Mouse (Mus musculus) midbrain, postnatal 0 days (tissue): Measurements from ENCODE around the gene Aqr. TPM values are rescaled to one million over a fixed set of nuclear protein-coding genes. Genes with fewer than 3 reads are reported as not detected.

Experiments
- ATAC-seq: fragments of 200-750 bp; cut with Nextera tagmentation; 2 replicates; pipeline ENCODE4 v1.8.0; 2017; ENCODE audit warnings: moderate number of reproducible peaks, mild to moderate bottlenecking, moderate TSS enrichment, moderate library complexity; ENCODE audit not compliant: low FRiP score
- DNase-seq: peaks from one replicate; pipeline ENCODE4 v3.0.0-alpha.2; 2015; ENCODE audit warnings: low spot score
- H3K27ac ChIP-seq: fragments of 300-500 bp; sonication (generic); 2 replicates; pipeline ENCODE4 v1.5.1; 2014; ENCODE audit warnings: low read depth, mild to moderate bottlenecking, low read length, mixed read lengths
- H3K27me3 ChIP-seq: fragments of 300-500 bp; sonication (generic); 2 replicates; pipeline ENCODE4 v1.6.1; 2014; ENCODE audit warnings: low read length, control low read depth, mixed read lengths; ENCODE audit not compliant: insufficient read depth
- H3K36me3 ChIP-seq: fragments of 300-500 bp; sonication (generic); 2 replicates; pipeline ENCODE4 v1.6.1; 2014; ENCODE audit warnings: low read length, control low read depth, mixed read lengths; ENCODE audit not compliant: insufficient read depth
- H3K4me1 ChIP-seq: fragments of 300-500 bp; sonication (generic); 2 replicates; pipeline ENCODE4 v1.6.1; 2014; ENCODE audit warnings: mild to moderate bottlenecking, control low read depth, antibody characterized with exemption, low read length, mixed read lengths; ENCODE audit not compliant: insufficient read depth
- H3K4me2 ChIP-seq: fragments of 300-500 bp; sonication (generic); 2 replicates; pipeline ENCODE4 v1.6.1; 2014; ENCODE audit warnings: low read depth, mild to moderate bottlenecking, low read length, mixed read lengths; ENCODE audit not compliant: poor library complexity, severe bottlenecking
- H3K4me3 ChIP-seq: fragments of 300-500 bp; sonication (generic); 2 replicates; pipeline ENCODE4 v1.5.1; 2014; ENCODE audit warnings: low read depth, mild to moderate bottlenecking, low read length, moderate library complexity
- H3K9ac ChIP-seq: fragments of 300-500 bp; sonication (generic); replicated peaks from 2 replicates; pipeline ENCODE4 v1.6.1; 2014; ENCODE audit warnings: mild to moderate bottlenecking, low read length, moderate library complexity, mixed read lengths; ENCODE audit not compliant: poor library complexity, severe bottlenecking
- H3K9me3 ChIP-seq: fragments of 300-500 bp; sonication (generic); 2 replicates; pipeline ENCODE4 v1.6.1; 2016; ENCODE audit warnings: low read length, control low read depth
- CTCF ChIP-seq: IDR thresholded peaks from 2 replicates; pipeline ENCODE4 v1.5.1; 2016; ENCODE audit warnings: antibody characterized with exemption, mild to moderate bottlenecking
- WGBS: fragments of 180-500 bp; shearing (Covaris S2); extraction: QIAGEN DNeasy Blood & Tissue Kit; methylation state at CpG from one replicate; pipeline ENCODE4 v1.1.7; 2014; 5-methylcytosine and 5-hydroxymethylcytosine counted together
- polyA plus RNA-seq: library from polyadenylated mRNA; unstranded; fragments of >200 nt; fragmentation: Nextera tagmentation; extraction: Ambion mirVana; gene quantifications from 2 replicates; pipeline ENCODE4 v1.2.1, GENCODE M21; 2015
- total RNA-seq: library from RNA; depleted of rRNA; stranded (reverse); fragments of >200 nt; gene quantifications from 2 replicates; pipeline ENCODE4 v1.2.3, GENCODE M21; 2014

Aqr gene
- total and polyA plus RNA-seq, 2 experiments from 2014 or later: 27.3 to 28.2 TPM

GRCm38 (mm10) chr2:114115563-114115962 is 71.3 kb downstream of the Aqr start:
- no peak for TF ChIP-seq CTCF
- Histone ChIP-seq H3K27ac (no peak overlapping the region), H3K4me1 (no peaks in the 10 kb centered on the region), H3K27me3 (no peaks in the 10 kb centered on the region), H3K4me3 (no peak overlapping the region), H3K9ac (no peak overlapping the region), H3K36me3 (peaks cover 33% of the 10 kb centered on the region), H3K9me3 (no peaks in the 10 kb centered on the region), H3K4me2 (no peak overlapping the region)
- DNase-seq: no peak
- WGBS: 96% methylated on average over 4 of the region's 4 CpGs
- ATAC-seq: no peak

GRCm38 (mm10) chr2:114107288-114108278 is 79.2 kb downstream of the Aqr start:
- no peak overlapping the region for H3K4me2 ChIP-seq
- H3K36me3 ChIP-seq: peaks cover 45% of the 10 kb centered on the region
- H3K9me3 ChIP-seq: no peaks in the 10 kb centered on the region
- H3K27ac ChIP-seq: no peak overlapping the region
- TF ChIP-seq CTCF: no peak
- H3K4me1 ChIP-seq: no peaks in the 10 kb centered on the region
- 38% methylated on average over 23 of the region's 23 CpGs for WGBS
- no peak overlapping the region for H3K4me3 ChIP-seq
- no peak for ATAC-seq
- H3K27me3 ChIP-seq: no peaks in the 10 kb centered on the region
- H3K9ac ChIP-seq: no peak overlapping the region
- DNase-seq: no peak

- ATAC-seq: no peak
- Histone ChIP-seq H3K27me3 (no peaks in the 10 kb centered on the region), H3K4me2 (no peak overlapping the region), H3K4me1 (no peaks in the 10 kb centered on the region), H3K4me3 (no peak overlapping the region), H3K9ac (no peak overlapping the region), H3K9me3 (no peaks in the 10 kb centered on the region), H3K36me3 (peaks cover 52% of the 10 kb centered on the region), H3K27ac (no peak overlapping the region)
- WGBS: 89% methylated on average over 8 of the region's 8 CpGs
- no peak for DNase-seq
- no peak for TF ChIP-seq CTCF
Observed at GRCm38 (mm10) chr2:114106383-114106782, 80.4 kb downstream of the Aqr start.

- TF ChIP-seq CTCF: no peak
- Histone ChIP-seq H3K4me3 (no peak overlapping the region), H3K27ac (no peak overlapping the region), H3K4me1 (no peaks in the 10 kb centered on the region), H3K9me3 (no peaks in the 10 kb centered on the region), H3K36me3 (peaks cover 50% of the 10 kb centered on the region), H3K9ac (no peak overlapping the region), H3K4me2 (no peak overlapping the region), H3K27me3 (no peaks in the 10 kb centered on the region)
- ATAC-seq (no peak), DNase-seq (no peak)
- WGBS: 87% methylated on average over 3 of the region's 3 CpGs
Observed at GRCm38 (mm10) chr2:114102471-114102870, 84.4 kb downstream of the Aqr start.

GRCm38 (mm10) chr2:114100834-114101233 is 86.0 kb downstream of the Aqr start:
- Histone ChIP-seq H3K9ac (no peak overlapping the region), H3K27me3 (no peaks in the 10 kb centered on the region), H3K36me3 (peaks cover 44% of the 10 kb centered on the region), H3K4me1 (no peaks in the 10 kb centered on the region), H3K4me2 (no peak overlapping the region), H3K9me3 (no peaks in the 10 kb centered on the region), H3K4me3 (no peak overlapping the region), H3K27ac (no peak overlapping the region)
- no peak for ATAC-seq
- no peak for TF ChIP-seq CTCF
- no peak for DNase-seq
- WGBS: 96% methylated on average over 9 of the region's 9 CpGs

GRCm38 (mm10) chr2:114099816-114100215 is 87.0 kb downstream of the Aqr start:
- TF ChIP-seq CTCF: no peak
- Histone ChIP-seq H3K36me3 (peaks cover 36% of the 10 kb centered on the region), H3K9me3 (no peaks in the 10 kb centered on the region), H3K9ac (no peak overlapping the region), H3K4me3 (no peak overlapping the region), H3K4me2 (no peak overlapping the region), H3K27me3 (no peaks in the 10 kb centered on the region), H3K4me1 (no peaks in the 10 kb centered on the region), H3K27ac (no peak overlapping the region)
- ATAC-seq (no peak), DNase-seq (no peak)
- 79% methylated on average over 3 of the region's 3 CpGs for whole genome bisulfite sequencing
